Mouse (Mus musculus): Measurements from ENCODE around the gene Ly6g5c.

Gene Ly6g5c

GRCm38 (mm10) chr17:35140490-35140996, 32.5 kb downstream of the Ly6g5c start:
- DNase-seq (ENCODE audit: low read depth, low spot score) = no peak

- DNase-seq (ENCODE audit: low read depth, low spot score) = no peak
Observed at GRCm38 (mm10) chr17:35141971-35142370, 33.9 kb downstream of the Ly6g5c start.

GRCm38 (mm10) chr17:35146139-35146538, 38.1 kb downstream of the Ly6g5c start:
- DNase-seq (ENCODE audit: low read depth, low spot score) = no peak

GRCm38 (mm10) chr17:35147348-35147747, 39.3 kb downstream of the Ly6g5c start:
- no peak for DNase-seq (ENCODE audit: low read depth, low spot score)

- DNase-seq (ENCODE audit: low read depth, low spot score) = no peak
Observed at GRCm38 (mm10) chr17:35147922-35148639, 40.0 kb downstream of the Ly6g5c start.

- no peak for DNase-seq (ENCODE audit: low read depth, low spot score)
Observed at GRCm38 (mm10) chr17:35152121-35152520, 44.0 kb downstream of the Ly6g5c start.

- no peak for DNase-seq (ENCODE audit: low read depth, low spot score)
Observed at GRCm38 (mm10) chr17:35153077-35153476, 45.0 kb downstream of the Ly6g5c start.

GRCm38 (mm10) chr17:35153931-35154330, 45.9 kb downstream of the Ly6g5c start:
- no peak for DNase-seq (ENCODE audit: low read depth, low spot score)

GRCm38 (mm10) chr17:35154616-35155015, 46.5 kb downstream of the Ly6g5c start:
- no peak for DNase-seq (ENCODE audit: low read depth, low spot score)

- DNase-seq (ENCODE audit: low read depth, low spot score) = no peak
Observed at GRCm38 (mm10) chr17:35155451-35155850, 47.4 kb downstream of the Ly6g5c start.

GRCm38 (mm10) chr17:35156461-35157200, 48.6 kb downstream of the Ly6g5c start:
- DNase-seq (ENCODE audit: low read depth, low spot score) = no peak

GRCm38 (mm10) chr17:35157254-35157653, 49.2 kb downstream of the Ly6g5c start:
- DNase-seq (ENCODE audit: low read depth, low spot score) = no peak

- no peak for DNase-seq (ENCODE audit: low read depth, low spot score)
Observed at GRCm38 (mm10) chr17:35157661-35158175, 49.6 kb downstream of the Ly6g5c start.

GRCm38 (mm10) chr17:35158850-35159593, 50.9 kb downstream of the Ly6g5c start:
- no peak for DNase-seq (ENCODE audit: low read depth, low spot score)

- DNase-seq (ENCODE audit: low read depth, low spot score) = no peak
Observed at GRCm38 (mm10) chr17:35159638-35160037, 51.6 kb downstream of the Ly6g5c start.

- no peak for DNase-seq (ENCODE audit: low read depth, low spot score)
Observed at GRCm38 (mm10) chr17:35161421-35161820, 53.3 kb downstream of the Ly6g5c start.

Measured in retina, adult 2 months (tissue).